Mouse (Mus musculus) small intestine, adult 2 months (tissue): ENCODE measurements around the gene Ralgps2.

Experiments
- CTCF ChIP-seq: fragments of 200-500 bp; IDR thresholded peaks from 2 replicates; pipeline ENCODE4 v1.5.1; 2012; ENCODE audit warnings: low read depth, mild to moderate bottlenecking, control low read depth, inconsistent platforms, low read length, moderate library complexity, mixed read lengths; ENCODE audit not compliant: insufficient replicate concordance, insufficient read length; ENCODE audit errors: extremely low read depth
- POLR2A ChIP-seq: fragments of 200-500 bp; IDR thresholded peaks from 2 replicates; pipeline ENCODE4 v1.6.1; 2012; ENCODE audit warnings: low read depth, mild to moderate bottlenecking, control low read depth, inconsistent platforms, low read length, moderate library complexity

- TF ChIP-seq CTCF (no peak), POLR2A (no peak)
Measured at GRCm38 (mm10) chr1:156905660-156906059, 33.8 kb downstream of the Ralgps2 start.
